Mouse (Mus musculus): ENCODE data around the gene Macc1.

Macc1 gene

DNA sequence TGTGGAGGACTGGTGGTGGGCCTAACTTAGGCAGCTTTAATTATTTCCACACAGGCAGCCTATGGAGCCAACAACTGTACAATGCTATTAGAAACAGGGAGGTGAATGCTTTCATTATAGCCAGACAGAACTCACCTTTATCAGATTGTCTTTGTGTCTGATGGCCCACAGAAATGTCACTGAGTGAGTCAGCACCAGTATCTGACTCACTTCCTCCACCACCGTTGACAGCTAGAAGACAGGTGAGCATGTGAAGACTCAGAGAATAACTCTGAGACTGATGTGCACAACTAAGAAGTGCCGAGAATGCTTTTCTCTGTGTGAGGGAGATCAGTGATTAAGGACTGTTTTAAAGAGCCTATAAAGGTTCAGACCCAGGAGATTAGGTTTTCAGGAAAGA, 73.9 kb downstream of the Macc1 start:
- DNase-seq = no peak

DNA sequence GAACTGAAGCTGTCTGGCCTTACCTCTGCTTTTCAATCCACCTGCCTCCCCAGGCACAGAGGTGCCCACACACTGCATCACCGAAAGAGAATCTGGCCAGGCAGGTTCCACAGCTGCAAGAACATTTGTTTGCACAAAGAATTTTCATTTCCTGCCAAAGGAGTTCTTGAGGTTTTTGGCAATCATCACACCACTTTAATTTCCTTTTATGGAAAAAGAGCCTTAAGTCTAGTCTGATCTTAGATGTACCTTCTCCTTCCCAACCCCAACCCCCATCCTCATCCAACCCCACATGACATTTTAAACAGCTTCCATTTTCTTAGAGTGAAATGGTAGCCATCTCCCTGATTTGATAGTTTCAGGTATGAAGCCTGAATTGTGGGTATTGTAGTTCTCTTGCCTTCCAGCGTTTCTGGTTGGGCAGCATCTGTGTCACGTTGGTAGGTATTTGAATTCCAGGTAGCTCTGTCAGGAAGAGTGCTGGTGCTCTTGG, 76.2 kb downstream of the Macc1 start:
- peak; percentile 41 to 68 for DNase-seq

DNA sequence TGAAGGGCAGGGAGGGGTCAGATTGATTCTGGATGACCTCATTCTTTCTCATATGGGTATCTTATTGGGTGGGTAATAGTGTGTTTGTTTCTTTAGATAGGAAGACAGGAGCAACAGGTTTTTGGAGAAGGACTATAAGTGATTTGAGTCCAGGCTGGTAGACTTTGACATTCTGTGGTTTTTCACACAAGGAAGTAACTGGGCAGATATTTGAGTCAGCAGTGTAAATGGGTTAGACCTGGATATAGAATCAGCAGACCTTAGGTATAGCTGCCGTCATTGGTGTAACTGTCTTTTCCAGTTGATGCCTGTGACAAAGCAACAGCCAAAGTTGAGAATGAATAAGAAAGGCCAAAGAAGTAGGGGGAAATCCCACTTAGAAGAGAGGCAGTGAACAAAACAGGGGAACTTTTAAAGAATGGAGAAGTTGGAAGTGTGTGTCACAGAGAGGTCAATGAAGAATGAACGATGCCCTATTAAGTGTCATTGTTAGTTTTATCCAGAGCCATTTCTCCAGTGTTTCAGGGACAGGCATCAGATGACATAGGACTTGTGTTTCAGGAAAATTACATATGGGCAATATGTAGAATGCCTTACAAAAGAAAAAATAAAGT, 84.1 kb downstream of the Macc1 start:
- no peak for DNase-seq

DNA sequence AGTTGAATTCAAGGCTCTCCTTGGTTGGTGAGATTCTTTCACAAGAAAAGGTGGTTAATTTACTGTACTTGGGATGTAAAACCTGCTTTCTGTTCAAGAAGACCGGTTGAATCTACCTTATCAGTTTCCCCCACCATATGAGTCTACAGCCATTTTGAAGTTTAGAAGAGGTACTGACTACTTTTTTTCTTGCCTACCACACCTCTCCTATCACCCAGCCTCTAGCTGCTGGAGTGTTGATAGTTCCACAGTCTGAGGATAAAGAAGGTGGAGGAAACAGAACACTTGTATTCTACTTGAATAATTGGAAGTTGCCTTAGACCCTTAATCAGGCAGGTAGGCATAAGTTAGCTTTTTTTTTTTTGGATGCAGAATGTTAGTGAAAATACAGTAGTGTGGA, 88.2 kb downstream of the Macc1 start:
- DNase-seq = no peak

DNA sequence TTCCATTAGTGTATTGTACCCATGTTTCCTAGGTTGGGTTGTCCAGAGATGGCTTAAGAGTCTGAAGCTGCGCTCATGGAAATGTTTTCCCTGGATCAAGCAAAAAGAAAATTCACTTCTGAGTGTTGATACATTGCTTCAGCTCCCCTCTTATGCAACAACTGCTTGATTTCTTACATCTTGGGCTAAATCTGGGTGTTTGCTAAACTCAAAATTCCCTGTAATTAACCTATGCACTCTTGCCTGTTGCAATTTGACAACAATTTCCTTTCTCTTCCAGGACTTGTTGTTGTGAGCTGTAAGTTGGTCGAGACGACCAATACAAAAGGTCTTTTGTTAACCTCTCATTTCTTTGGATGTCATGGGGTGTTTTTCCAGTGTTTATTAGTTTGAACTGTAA, 88.7 kb downstream of the Macc1 start:
- DNase-seq = no peak

DNA sequence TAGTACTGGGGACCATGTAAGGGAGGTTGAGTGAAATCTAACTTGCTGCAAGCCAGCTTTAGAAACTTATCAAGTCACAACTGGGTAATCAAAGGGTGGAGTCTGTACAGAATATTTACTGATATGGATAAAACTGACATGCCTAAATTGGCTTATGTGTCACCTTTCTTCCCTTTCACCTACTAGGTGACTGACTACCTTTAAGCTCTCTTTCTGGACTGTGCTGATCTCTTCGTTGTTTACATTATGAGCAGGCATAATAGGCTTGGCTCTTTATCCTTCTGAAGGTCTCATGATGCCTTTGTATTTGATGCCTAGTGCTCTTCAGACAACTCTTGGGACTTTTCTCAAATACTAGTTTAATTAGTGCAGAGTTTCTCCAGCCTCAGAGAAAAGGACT, 90.7 kb downstream of the Macc1 start:
- DNase-seq = no peak

DNA sequence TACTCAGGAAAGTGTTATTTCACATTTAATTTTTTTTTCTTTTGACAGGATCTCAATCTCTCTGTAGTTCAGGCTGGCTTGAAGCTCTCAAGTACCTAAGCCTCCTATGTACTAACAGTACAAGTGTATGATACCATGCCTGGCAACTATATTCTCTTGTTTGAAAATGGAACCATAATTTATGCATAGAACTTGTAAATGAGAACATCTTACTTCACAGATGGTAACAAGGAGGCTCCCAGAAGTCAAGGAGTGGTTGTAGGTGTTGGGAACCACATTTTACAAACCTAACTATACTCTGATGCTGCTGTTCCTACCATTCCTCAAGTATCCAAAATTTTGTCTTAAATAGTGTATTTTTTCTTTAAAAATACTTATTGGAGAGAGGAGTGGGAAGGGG, 96.5 kb downstream of the Macc1 start:
- no peak for DNase-seq

DNA sequence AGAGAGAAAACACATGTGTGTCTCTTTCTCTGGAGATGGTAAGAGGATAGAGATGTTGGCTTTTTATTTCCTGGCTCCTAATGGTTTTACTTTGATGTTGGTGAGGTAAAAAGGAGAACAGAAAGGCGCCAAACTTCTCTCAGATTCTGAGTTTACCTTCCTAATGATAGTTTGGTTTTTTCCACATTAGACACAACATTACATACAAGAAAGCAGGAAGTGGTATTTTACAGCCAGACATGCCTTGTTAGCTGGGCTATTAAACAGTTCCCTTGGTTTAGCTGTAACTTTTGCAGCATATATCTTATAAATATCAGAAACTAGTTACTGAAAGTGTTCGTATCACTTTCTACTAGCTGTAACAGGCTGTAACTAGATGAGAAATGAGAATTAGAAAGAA, 96.9 kb downstream of the Macc1 start:
- DNase-seq = no peak

DNA sequence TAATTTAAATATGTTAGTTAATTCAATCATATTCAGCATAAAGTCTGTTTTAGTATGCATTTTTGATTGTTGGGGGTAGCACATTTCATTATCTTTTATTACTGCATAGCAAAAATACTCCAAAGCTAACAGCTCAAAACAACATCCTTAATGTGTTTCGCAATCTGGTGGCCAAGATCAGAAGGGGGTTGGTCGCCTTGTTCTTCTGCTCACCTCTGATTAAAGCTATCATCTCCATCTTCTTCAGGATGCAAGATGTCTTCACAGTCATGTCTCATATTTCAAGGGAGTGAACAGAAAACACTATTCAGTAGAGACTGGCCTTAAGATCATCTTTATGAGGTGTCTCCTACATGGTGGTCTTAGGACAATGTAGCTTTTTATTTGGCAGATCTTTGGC, 97.9 kb downstream of the Macc1 start:
- DNase-seq = no peak

DNA sequence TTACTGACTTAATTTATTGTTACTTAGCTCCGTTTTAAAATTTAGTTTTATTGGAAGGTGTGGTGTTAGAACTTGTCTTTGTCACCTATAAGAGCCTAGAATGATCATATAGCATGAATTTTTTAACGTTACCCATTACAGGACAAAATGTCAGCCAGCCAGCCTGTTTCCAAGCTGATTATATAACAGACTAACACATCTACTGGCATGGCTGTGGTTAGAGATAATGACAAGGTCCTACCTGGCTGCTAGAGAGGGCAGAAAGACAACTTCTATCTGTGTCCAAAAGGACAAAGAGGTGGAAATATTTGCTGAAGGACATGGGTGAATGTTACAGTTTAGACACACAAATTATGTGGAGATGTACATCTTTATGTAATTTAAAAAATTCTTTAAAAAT, 101.8 kb downstream of the Macc1 start:
- DNase-seq = no peak

DNA sequence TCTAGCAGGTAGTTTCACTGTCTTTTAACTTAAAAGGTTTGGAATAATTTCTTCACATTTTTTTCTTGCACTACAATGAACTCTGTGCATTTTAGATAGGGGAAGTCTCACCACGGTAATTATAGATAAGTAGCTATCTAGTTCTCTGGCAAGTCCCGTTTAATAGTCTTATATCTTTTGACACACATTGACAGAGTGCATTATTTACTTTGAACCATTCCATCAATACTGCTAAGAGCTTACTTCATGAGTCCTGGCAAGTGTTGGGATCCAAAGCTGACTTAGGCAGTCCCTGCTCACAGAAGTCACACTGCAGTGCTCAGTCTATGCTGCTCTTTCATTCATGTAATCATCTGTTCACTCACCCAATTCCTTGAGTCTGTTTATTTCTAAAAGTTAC, 111.7 kb downstream of the Macc1 start:
- no peak for DNase-seq

DNA sequence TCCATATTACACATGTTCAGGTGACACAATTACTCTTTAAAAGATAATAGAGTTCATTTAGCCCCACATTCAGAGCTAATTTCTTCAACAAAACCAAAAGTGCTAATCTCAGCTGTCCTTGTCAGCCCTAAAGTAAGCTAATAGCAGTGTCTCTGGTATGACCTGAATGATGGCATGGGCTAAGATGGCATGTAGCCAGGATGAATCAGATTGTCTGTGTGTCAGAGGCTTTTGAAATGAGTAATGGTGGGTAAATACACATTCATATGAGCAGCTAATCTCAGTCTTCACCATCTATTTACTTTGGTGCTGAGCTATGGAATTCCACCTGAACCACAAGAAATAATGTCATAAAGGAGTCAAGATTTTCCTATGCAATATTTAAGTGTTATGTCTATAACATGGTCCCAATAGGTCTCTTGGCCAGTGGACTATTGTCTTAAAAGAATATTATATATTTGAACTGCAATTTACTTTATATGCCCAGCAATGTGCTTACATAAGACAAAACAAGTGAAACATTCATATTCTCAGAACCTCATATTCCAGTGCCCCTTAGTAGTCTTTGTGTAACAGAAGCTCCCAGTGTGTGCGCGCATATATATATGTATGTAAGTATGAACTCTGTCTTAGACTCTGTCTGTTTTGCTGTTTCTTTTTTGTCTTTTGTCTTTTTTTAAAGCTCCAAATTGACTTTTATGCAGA, 112.3 kb downstream of the Macc1 start:
- DNase-seq = no peak

DNA sequence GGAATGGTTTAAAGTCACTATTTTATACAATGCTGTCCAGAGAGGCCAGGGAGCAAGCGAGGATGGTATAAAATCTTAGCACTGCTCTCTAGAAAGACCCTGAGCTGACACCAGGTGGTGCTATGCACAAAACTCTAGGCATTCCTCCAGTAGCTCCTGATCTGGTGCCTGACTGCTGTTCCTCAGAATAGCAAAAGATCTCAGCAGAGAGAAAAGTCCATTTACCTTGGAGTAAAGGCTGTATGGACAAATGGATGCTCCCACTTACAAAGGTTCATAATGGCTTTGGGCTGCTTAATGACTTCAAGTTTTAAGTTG, 112.8 kb downstream of the Macc1 start:
- peak; percentile 48 to 66 for DNase-seq

DNA sequence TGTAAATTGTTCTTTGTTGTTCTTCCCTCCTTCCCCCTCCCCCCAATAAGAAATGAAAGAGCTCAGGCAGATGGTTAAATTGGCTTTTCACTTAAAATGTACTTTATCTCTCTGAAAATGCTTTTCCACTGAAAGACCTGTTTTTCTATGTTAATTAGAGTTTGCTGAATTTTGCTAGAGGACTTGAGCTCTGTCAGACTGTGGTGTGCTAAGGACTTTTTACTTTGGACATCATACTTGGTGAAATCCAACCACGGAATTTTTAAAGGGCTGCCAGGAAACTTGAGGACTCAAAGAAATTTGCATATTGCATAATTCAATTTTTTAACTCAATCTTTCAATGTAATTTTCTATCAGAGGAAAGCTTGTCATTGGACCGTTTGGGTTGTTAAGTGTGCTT, 126.7 kb downstream of the Macc1 start:
- no peak for DNase-seq

DNA sequence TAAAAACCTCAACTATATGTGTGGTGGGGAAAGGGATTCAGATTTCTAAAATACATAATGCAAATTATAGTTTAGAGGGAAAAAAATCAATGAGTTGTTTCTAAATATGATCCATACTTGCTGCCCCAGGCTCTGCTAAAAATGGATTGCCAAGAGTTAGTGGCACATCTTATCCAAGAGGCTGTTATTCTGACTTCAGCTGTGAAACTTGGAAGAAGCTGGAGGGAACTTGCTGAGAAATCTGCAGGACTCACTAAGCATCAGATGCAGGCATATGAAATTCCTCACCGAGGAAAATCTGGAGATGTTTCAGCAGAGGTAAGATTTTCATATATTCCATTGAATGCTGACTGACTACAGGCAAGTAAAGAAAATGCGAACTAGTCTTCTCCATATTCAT, 136.0 kb downstream of the Macc1 start:
- DNase-seq = no peak

DNA sequence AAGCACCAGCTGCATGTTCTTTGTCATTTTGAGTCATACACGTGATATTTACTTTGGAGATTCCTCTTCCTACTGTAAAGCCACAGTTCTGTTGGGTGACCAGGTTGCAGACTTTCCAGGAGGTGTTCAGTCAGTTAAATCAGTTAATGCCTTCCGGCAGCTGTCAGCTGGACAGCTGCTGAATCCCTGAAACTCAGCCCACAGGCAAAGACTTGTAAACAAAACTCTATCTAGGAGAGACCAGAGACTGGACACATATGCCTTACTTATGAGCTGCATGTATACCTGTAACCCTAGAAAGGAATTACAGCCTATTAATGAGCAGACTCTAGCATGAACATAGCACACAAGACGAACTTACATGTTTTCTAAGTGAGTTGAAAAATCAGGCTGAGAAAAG, 137.2 kb downstream of the Macc1 start:
- no peak for DNase-seq

DNA sequence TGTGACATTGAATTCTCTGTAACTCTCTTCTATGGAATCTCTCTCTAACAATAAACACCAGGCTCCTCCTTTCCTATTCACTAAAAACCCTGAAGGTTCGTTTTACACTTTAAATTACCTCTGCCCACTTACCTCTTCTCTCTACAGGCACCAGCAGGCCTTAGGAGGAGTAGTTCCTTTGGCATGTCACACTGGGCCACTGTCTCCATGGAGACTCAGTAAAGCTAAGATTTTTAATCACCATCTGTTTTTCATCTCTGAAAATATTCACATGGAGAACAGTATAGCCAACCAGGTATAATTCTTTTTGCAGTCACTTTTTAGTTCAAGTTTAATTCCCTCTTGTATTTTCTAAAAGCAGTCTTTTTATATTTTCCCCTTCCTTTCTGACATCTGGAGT, 140.0 kb downstream of the Macc1 start:
- DNase-seq = no peak

DNA sequence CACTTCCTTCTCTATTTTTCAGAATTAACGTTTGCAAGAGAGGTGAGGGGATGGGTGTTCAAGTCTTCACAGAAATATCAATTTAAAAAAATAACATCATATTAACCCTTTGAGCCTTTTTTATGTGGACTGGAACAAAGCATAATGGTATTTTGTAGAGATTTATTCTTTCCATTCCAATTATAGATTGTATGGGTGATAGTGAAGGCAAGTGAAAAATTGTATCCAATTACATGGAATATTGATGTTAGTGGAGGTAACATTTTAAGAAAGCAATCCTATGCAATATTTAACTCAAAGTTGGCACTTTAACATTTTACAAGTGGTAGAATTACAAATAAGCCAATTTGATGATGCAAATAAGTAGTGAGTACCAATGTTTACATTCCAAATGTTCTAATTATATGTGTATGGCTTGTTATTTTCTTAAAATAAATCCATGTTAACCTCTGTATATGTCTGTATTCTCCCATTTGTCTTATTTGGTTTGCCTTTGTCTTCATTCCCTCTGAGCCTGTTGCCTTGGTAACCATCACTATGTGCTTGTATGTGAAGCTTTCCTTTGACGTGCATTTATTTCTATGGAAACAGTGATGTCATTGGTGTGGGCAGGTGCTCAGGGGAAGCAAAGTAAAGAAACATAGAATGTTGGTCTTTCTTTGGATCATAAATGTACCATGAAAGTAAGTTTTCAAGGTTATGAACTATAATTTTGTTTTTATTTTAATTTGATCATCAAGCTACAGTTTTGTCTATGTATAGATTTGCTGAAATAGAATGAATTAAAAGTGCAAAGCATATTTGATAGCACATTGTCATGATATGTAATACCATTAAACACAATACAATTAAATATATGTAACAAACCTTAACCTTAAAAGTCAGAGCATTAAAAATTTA, 150.2 kb downstream of the Macc1 start:
- DNase-seq = no peak

DNA sequence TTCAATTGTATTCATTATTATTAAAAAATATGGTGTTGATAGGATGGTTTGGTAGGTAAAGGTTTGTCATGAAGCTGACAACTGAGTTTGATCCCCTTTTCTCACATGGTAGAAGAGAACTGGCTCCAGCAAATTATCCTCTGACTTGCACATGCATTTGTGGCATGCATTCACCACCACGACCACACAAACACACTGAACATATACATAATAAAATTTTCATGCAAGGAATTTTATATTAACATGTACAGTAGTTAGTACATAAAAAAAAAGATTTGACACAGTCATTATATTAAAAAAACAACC, 150.8 kb downstream of the Macc1 start:
- DNase-seq = no peak

DNA sequence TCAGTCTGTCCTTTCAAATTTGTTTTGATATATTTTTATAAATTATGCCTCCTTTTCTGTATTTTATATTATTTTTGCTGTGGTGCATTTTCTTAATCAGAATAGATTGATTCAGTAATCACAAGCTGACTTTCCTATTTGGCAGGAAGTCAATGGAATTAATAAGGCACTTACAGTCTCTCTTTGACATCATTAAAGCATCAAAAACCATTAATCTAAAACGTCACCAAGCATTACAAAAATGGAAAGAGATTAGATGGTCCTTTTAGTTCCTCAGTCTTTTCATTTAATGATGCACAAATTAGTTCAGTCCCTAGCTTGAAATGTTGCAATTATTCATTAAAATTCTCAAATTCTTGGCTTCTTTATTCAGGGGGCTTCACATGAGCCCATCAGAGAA, 153.6 kb downstream of the Macc1 start:
- no peak for DNase-seq

DNA sequence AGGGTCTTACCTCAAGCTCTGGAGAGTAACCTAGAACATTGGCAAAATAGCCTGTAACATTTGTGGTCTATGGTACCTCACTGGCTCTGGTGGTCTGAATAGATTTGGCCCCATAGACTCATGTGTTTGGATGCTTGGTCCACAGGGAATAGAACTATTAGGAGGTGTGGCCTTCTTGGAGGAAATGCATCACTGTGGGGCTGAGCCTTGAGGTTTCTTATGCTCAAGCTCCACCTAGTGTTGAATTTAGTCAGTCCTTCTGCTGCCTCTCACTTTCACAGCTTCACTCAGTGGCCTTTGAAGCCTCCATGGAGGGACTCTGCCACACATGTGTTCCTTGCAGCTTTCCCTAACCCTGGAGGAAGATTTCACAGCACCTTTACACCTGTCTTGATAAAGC, 156.2 kb downstream of the Macc1 start:
- DNase-seq = peak in 1 of 2 experiments; percentile 5

DNA sequence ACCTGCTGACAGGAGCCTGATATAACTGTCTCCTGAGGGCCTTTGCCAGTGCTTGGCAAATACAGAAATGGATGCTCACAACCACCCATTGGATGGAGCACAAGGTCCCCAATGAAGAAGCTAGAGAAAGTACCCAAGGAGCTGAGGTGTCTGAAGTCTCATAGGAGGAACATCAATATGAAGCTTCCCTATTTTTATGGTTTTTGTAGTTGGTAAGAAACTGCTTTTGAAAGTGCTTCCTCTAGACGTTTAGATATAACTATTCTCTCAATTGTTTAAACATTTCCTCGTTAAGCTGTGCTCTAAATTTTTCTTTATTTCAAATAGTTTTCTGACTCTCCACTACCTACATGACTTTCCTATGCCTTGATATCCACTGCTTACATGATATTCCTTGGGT, 169.2 kb downstream of the Macc1 start:
- DNase-seq = no peak

DNA sequence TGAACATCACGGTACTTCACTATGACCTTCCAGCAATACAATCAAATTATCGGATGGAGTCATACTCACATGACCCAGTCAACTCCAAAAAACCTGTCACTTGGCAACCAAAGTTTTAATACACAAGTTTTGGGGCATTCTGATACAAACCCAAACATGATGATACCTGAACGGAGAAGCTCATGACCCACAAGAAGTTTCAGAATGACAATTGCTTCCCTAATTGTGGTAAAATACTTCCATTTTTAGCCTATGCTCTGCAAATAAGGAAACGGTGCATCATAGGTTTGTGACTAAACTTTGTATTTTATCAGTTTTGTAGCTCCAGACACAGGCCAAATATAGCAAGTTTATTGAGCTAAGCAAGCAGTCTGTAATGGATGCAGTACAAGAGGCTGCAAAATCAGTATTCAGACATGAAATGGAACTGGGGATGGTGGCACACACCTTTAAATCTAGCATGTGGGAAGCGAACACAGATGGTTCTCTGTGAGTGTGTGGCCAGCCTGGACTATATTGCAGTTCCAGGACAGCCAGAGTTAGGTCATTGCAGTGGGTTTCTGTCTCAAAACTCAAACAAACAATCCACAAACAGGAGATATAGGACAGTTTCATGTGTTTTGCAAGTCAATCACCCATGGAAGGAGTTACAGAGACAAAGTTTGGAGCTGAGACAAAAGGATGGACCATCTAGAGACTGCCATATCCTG, 170.0 kb downstream of the Macc1 start:
- DNase-seq = no peak

DNA sequence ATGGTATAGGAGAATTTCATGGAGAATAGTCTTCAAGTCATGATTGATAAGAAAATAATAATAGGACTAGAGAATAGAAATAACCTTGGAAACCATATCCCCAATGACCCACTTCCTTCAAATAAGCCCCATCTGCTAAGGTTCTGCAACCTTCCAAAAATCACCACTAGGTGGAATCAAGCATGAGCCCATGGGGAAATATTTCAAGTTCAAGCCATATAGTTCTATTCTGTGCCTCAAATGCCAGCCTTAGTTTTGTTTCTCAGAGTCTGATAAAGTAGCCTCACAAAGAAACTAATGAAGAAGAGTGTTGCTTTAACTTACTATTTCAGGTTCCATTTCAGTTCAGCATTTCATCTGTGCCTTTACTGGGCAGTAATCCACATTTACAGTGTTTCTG, 197.1 kb downstream of the Macc1 start:
- DNase-seq = no peak

Measured in kidney, postnatal 25 days (tissue).